Mouse (Mus musculus): ENCODE data around the gene Hnrnpc.
A peak's percentile ranks its signal among the peaks of the same experiment; 100 is the strongest.
"Not testable (repeated sequence)": the region's sequence is repeated elsewhere in the genome, so short reads cannot be mapped to it uniquely, and the experiment has no call there.

Hnrnpc gene

GRCm38 (mm10) chr14:52104677-52105285 lies 953 bp upstream of the Hnrnpc start:
- ATAC-seq (ENCODE audit: insufficient number of reproducible peaks, low FRiP score, low TSS enrichment): no peak

- peak; percentile 27 for ATAC-seq (ENCODE audit: insufficient number of reproducible peaks, low FRiP score, low TSS enrichment)
Measured at GRCm38 (mm10) chr14:52103474-52103855, 363 bp downstream of the Hnrnpc start.

GRCm38 (mm10) chr14:52101285-52102157 lies 2.3 kb downstream of the Hnrnpc start:
- no peak for ATAC-seq (ENCODE audit: insufficient number of reproducible peaks, low FRiP score, low TSS enrichment)

GRCm38 (mm10) chr14:52100170-52100960 lies 3.5 kb downstream of the Hnrnpc start:
- no peak for ATAC-seq (ENCODE audit: insufficient number of reproducible peaks, low FRiP score, low TSS enrichment)

- ATAC-seq (ENCODE audit: insufficient number of reproducible peaks, low FRiP score, low TSS enrichment): no peak
Measured at GRCm38 (mm10) chr14:52099563-52099962, 4.3 kb downstream of the Hnrnpc start.

- not testable (repeated sequence) for ATAC-seq (ENCODE audit: insufficient number of reproducible peaks, low FRiP score, low TSS enrichment)
Measured at GRCm38 (mm10) chr14:52098387-52098786, 5.4 kb downstream of the Hnrnpc start.

- not testable (repeated sequence) for ATAC-seq (ENCODE audit: insufficient number of reproducible peaks, low FRiP score, low TSS enrichment)
Measured at GRCm38 (mm10) chr14:52097191-52097590, 6.6 kb downstream of the Hnrnpc start.

- ATAC-seq (ENCODE audit: insufficient number of reproducible peaks, low FRiP score, low TSS enrichment): no peak
Measured at GRCm38 (mm10) chr14:52094533-52094932, 9.3 kb downstream of the Hnrnpc start.

- no peak for ATAC-seq (ENCODE audit: insufficient number of reproducible peaks, low FRiP score, low TSS enrichment)
Measured at GRCm38 (mm10) chr14:52083083-52083482, 20.7 kb downstream of the Hnrnpc start.

GRCm38 (mm10) chr14:52071599-52072137 lies 32.2 kb downstream of the Hnrnpc start:
- ATAC-seq (ENCODE audit: insufficient number of reproducible peaks, low FRiP score, low TSS enrichment): no peak

GRCm38 (mm10) chr14:52066135-52066534 lies 37.7 kb downstream of the Hnrnpc start:
- ATAC-seq (ENCODE audit: insufficient number of reproducible peaks, low FRiP score, low TSS enrichment): no peak

GRCm38 (mm10) chr14:52061798-52062197 lies 42.0 kb downstream of the Hnrnpc start:
- no peak for ATAC-seq (ENCODE audit: insufficient number of reproducible peaks, low FRiP score, low TSS enrichment)

- peak; percentile 81 for ATAC-seq (ENCODE audit: insufficient number of reproducible peaks, low FRiP score, low TSS enrichment)
Measured at GRCm38 (mm10) chr14:52060800-52061199, 43.0 kb downstream of the Hnrnpc start.

GRCm38 (mm10) chr14:52059982-52060381 lies 43.8 kb downstream of the Hnrnpc start:
- no peak for ATAC-seq (ENCODE audit: insufficient number of reproducible peaks, low FRiP score, low TSS enrichment)

GRCm38 (mm10) chr14:52052720-52053119 lies 51.1 kb downstream of the Hnrnpc start:
- not testable (repeated sequence) for ATAC-seq (ENCODE audit: insufficient number of reproducible peaks, low FRiP score, low TSS enrichment)

- ATAC-seq (ENCODE audit: insufficient number of reproducible peaks, low FRiP score, low TSS enrichment): no peak
Measured at GRCm38 (mm10) chr14:52045966-52046565, 57.8 kb downstream of the Hnrnpc start.

GRCm38 (mm10) chr14:52044901-52045678 lies 58.7 kb downstream of the Hnrnpc start:
- 0 out of 2 replicates have a peak, but pooled peaks have one; percentile 36 for ATAC-seq (ENCODE audit: insufficient number of reproducible peaks, low FRiP score, low TSS enrichment)

- ATAC-seq (ENCODE audit: insufficient number of reproducible peaks, low FRiP score, low TSS enrichment): no peak
Measured at GRCm38 (mm10) chr14:52043446-52043845, 60.4 kb downstream of the Hnrnpc start.

- ATAC-seq (ENCODE audit: insufficient number of reproducible peaks, low FRiP score, low TSS enrichment): not testable (repeated sequence)
Measured at GRCm38 (mm10) chr14:52042359-52042758, 61.5 kb downstream of the Hnrnpc start, which contains the start of gene Olfr221. Gene Olfr221 (minus strand): TSS chr14:52042459.
